Mouse (Mus musculus) left cerebral cortex, postnatal 14 days (tissue): ENCODE measurements around the gene Ciapin1. TPM values are rescaled to one million over a fixed set of nuclear protein-coding genes. Genes with fewer than 3 reads are reported as not detected.

Experiments
- DNase-seq, 2 experiments: peaks; one replicate each; pipeline ENCODE4 v3.0.0; 2021 to 2022; ENCODE audit warnings: low spot score in 2 of 2, mixed read lengths in 1 of 2
- intact Hi-C: fragments of 180-260 bp; cut with DNase I; formaldehyde crosslinking; loops from one replicate; pipeline ENCODE4 v1.15.1; 2025
- long read RNA-seq, 2 experiments: library from polyadenylated mRNA; stranded (forward); transcript quantifications; one replicate each; pipeline ENCODE4 v2.0.0; 2021
- total RNA-seq, 2 experiments: library from RNA; stranded (reverse); gene quantifications; 2 replicates each; pipeline ENCODE4 v1.2.3; 2021

Gene Ciapin1
- 10 to 100 TPM; 73.9 to 76.7 TPM for total RNA-seq
- long read RNA-seq, experiment 1, full-length matches to known transcripts = 117 of 143 reads
- long read RNA-seq, experiment 1, partial matches to known transcripts = 18 of 143 reads
- long read RNA-seq, experiment 1, other reads (novel, unspliced or antisense) = 8 of 143 reads
- long read RNA-seq, experiment 2, full-length matches to known transcripts = 89 of 120 reads
- long read RNA-seq, experiment 2, partial matches to known transcripts = 14 of 120 reads
- long read RNA-seq, experiment 2, other reads (novel, unspliced or antisense) = 17 of 120 reads

GRCm38 (mm10) chr8:94837662-94838574, at the start of gene Ciapin1, which contains the start of gene Coq9:
Ciapin1 (minus strand) TSS chr8:94838358.
Coq9 (plus strand) TSS chr8:94838321.
- peak; percentile 95 to 96 for DNase-seq
- intact Hi-C loops = no loop called here

DNA sequence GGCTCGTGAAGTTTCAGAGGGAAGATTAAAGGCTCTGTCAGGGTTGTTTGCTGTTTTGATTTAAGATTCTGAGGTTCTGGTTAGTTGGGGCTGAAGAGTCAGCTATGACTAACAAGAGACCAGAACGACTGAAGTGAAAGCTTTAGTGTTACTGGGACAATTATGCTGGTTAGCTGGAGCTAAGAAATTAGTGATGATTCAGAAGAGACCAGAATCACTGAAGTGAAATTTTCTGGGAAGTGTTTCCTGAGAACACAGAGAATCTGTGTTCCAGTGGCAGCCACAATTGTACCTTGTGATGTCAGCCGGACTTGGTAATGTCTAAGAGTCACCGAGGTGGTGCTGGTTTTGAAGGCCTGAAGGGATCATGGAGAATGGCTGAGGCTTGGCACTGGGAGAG, 42.6 kb upstream of the Ciapin1 start:
- intact Hi-C loops = no loop called here
- no peak for DNase-seq

GRCm38 (mm10) chr8:94876820-94877219, 38.7 kb upstream of the Ciapin1 start:
- no peak for DNase-seq
- intact Hi-C loops = no loop called here

- intact Hi-C loops = no loop called here
- DNase-seq = peak in 1 of 2 experiments; percentile 77
Measured at GRCm38 (mm10) chr8:94876197-94876730, 38.1 kb upstream of the Ciapin1 start, which contains the start of gene Dok4. Dok4 (minus strand) TSS chr8:94876330.

- intact Hi-C loops = no loop called here
- no peak for DNase-seq
Measured at GRCm38 (mm10) chr8:94875871-94876150, 37.7 kb upstream of the Ciapin1 start.

GRCm38 (mm10) chr8:94875096-94875870, 37.1 kb upstream of the Ciapin1 start:
- intact Hi-C loops = no loop called here

GRCm38 (mm10) chr8:94874358-94874757, 36.2 kb upstream of the Ciapin1 start:
- peak in 1 of 2 experiments; percentile 74 for DNase-seq
- intact Hi-C loops = loop anchor here (1.0 to 5.0 kb wide), 2 partner anchors 35 to 128 kb away; no protein-coding TSS in a partner anchor

More at GRCm38 (mm10) chr8:94875096-94875870, 37.1 kb upstream of the Ciapin1 start:
- no peak for DNase-seq

GRCm38 (mm10) chr8:94872576-94872975, 34.4 kb upstream of the Ciapin1 start:
- intact Hi-C loops = loop anchor here (5.0 kb wide), 1 partner anchor 130 kb away; no protein-coding TSS in a partner anchor
- no peak for DNase-seq

DNA sequence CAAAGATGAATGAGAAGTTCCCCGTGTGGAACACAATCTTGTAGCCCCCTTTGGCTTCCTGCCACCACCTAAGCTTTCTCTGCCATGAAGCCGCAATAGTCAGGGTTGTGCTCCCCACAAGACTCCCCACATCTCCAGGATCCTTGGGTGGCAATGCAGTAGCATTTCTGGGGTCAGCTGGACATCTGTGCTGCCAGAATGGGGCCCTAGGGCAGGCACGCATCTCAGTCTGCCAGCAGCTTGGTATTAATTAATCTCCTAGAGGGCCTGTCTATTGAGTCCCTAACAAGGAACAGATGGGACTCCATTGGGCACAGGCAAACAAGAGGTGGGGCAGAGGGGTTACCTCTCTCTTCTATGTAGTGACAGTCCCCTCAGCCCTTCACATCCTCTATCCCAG, 34.0 kb upstream of the Ciapin1 start:
- intact Hi-C loops = loop anchor here (5.0 kb wide), 1 partner anchor 130 kb away; no protein-coding TSS in a partner anchor
- DNase-seq = no peak

- DNase-seq = peak; percentile 75 to 82
- intact Hi-C loops = loop anchor here (2.0 to 5.0 kb wide), 2 partner anchors 38 to 131 kb away; no protein-coding TSS in a partner anchor
Measured at GRCm38 (mm10) chr8:94871108-94871894, 33.1 kb upstream of the Ciapin1 start.

DNA sequence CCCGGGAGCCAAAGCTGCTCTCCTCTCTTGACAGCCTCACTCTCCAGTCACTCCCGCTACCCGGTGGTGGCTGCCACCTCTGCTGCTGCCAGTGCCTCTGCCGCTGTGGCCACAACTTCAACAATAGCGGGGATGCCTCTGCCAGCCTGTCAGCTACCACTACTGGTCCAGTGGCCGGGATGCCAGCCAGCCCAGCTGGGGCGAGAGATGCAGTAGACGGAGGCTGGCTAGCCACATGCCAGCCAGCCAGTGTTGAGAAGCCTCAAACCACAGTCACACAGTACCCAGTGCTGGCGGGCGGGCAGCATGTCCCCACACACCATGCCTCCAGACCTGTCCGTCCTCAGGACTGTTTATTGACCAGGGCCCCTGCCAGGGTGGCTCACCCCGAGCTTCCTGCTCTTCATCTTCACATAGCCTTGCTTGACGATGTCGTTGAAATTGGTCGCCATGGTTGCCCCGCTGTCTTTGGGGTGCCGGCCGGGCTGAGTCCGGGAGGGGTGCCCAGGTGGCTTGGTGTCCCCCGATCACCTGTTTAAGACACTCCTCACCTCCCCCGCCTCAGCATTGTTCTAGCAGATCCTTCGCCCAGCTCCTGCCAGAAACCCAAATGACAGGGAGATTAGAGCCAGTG, 32.4 kb upstream of the Ciapin1 start:
- intact Hi-C loops = loop anchor here (2.0 to 5.0 kb wide), 2 partner anchors 38 to 132 kb away; no protein-coding TSS in a partner anchor
- DNase-seq = peak; percentile 59 to 80

- DNase-seq = no peak
- intact Hi-C loops = loop anchor here (2.0 to 5.0 kb wide), 2 partner anchors 39 to 132 kb away; no protein-coding TSS in a partner anchor
Measured at GRCm38 (mm10) chr8:94870003-94870402, 31.8 kb upstream of the Ciapin1 start.

GRCm38 (mm10) chr8:94869146-94869545, 31.0 kb upstream of the Ciapin1 start:
- no peak for DNase-seq
- intact Hi-C loops = no loop called here

DNA sequence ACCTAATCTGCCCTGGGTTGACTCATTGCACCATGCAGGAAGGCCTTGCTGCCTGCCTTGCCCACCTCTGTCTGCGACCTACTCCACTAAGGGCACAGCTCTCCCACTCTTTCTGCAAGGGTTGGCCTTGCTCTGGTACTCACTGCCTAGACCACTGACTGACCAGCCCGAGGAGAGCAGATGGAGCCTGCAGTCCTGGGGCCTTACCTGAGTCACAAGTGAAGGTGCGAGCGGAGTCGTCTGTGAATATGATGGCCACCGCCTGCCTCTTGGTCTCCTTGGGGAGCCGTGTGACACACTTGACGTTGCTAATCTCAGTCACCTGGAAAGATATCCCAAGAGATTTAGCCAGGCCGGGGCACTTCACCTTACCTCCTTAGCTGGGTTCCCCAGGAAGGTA, 28.8 kb upstream of the Ciapin1 start:
- intact Hi-C loops = no loop called here
- no peak for DNase-seq

GRCm38 (mm10) chr8:94865292-94865691, 27.1 kb upstream of the Ciapin1 start:
- DNase-seq = no peak
- intact Hi-C loops = no loop called here

DNA sequence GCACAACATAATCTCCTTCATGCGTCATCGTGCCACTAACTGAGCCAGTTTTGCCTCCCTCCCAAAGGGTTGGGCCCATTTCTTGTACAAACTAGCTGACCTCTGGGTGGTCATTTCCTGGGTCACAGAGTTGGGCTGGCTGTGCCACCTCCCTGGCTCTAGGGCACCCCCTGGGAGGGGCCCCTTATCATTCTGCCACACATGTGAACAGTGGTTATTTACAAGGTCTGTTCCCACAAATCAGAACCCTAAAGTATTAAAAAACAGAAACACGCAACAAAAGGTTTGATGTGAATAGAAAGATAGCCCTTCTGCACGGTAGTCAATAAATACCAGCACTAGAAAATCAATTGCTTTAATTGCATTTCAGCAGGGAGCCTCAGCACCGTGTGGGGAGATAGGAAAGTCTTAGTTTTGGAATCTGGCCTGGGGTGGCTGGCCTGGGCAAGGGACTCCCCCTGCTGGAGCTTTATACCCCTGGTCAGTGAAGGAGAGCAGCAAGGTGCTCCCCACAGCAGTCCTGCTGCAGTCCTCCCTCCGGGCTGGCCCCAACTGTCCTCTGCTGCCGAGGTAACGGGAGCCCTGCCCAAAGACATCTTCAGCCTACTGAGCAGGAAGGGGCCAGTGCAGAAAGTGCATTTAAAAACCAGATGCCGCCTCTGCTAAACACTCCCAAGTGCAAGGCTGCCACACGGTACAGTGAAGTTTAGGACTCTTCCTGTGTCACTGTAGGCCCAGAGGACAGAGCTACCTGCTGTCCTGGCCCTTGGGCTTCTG, 25.9 kb upstream of the Ciapin1 start:
- no peak for DNase-seq
- intact Hi-C loops = no loop called here
